Mouse (Mus musculus) heart, embryonic 11.5 days (tissue): ENCODE data around the gene Elovl7. TPM values are rescaled to one million over a fixed set of nuclear protein-coding genes. Genes with fewer than 3 reads are reported as not detected.

Experiments
- ATAC-seq: fragments of 200-750 bp; cut with Nextera tagmentation; replicated peaks from 2 replicates; pipeline ENCODE4 v1.8.0; 2017; ENCODE audit warnings: moderate library complexity; ENCODE audit not compliant: insufficient number of reproducible peaks, low FRiP score, low TSS enrichment
- H3K27ac ChIP-seq: fragments of 300-500 bp; sonication (generic); 2 replicates; pipeline ENCODE4 v1.5.1; 2014; ENCODE audit warnings: mild to moderate bottlenecking, low read depth, low read length
- H3K27me3 ChIP-seq: fragments of 300-500 bp; sonication (generic); 2 replicates; pipeline ENCODE4 v1.6.1; 2014; ENCODE audit warnings: mild to moderate bottlenecking, low read length, mixed read lengths; ENCODE audit not compliant: control insufficient read depth, insufficient read depth
- H3K36me3 ChIP-seq: fragments of 300-500 bp; sonication (generic); 2 replicates; pipeline ENCODE4 v1.6.1; 2014; ENCODE audit warnings: mild to moderate bottlenecking, low read length, moderate library complexity, mixed read lengths; ENCODE audit not compliant: control insufficient read depth, insufficient read depth
- H3K4me1 ChIP-seq: fragments of 300-500 bp; sonication (generic); 2 replicates; pipeline ENCODE4 v1.6.1; 2014; ENCODE audit warnings: low read length; ENCODE audit not compliant: control insufficient read depth, insufficient read depth
- H3K4me2 ChIP-seq: fragments of 300-500 bp; sonication (generic); 2 replicates; pipeline ENCODE4 v1.6.1; 2014; ENCODE audit warnings: mild to moderate bottlenecking, moderate library complexity
- H3K4me3 ChIP-seq: fragments of 300-500 bp; sonication (generic); 2 replicates; pipeline ENCODE4 v1.5.1; 2014; ENCODE audit warnings: low read depth, low read length
- H3K9ac ChIP-seq: fragments of 300-500 bp; sonication (generic); 2 replicates; pipeline ENCODE4 v1.6.1; 2014; ENCODE audit warnings: mild to moderate bottlenecking, low read depth, low read length, moderate library complexity
- H3K9me3 ChIP-seq: fragments of 300-500 bp; sonication (generic); replicated peaks from 2 replicates; pipeline ENCODE4 v1.6.1; 2016; ENCODE audit warnings: low read length; ENCODE audit not compliant: control insufficient read depth
- WGBS: fragments of 180-500 bp; shearing (Covaris S2); extraction: QIAGEN DNeasy Blood & Tissue Kit; methylation state at CpG from one replicate; pipeline ENCODE4 v1.1.7; 2014; ENCODE audit not compliant: insufficient replicate concordance; 5-methylcytosine and 5-hydroxymethylcytosine counted together
- polyA plus RNA-seq: library from polyadenylated mRNA; unstranded; fragments of >200 nt; fragmentation: Nextera tagmentation; extraction: Ambion mirVana; gene quantifications from 2 replicates; pipeline ENCODE4 v1.2.1, GENCODE M21; 2014

The Elovl7 gene
- polyA plus RNA-seq, 1 experiment from 2014 or later: 0.96 TPM

GRCm38 (mm10) chr13:108215231-108215780, 1.1 kb downstream of the Elovl7 start:
- ATAC-seq: no peak
- peaks cover 50% of the 10 kb centered on the region for H3K27me3 ChIP-seq
- 3% methylated on average over 12 of the region's 12 CpGs for WGBS
- peak overlapping the region; percentile 65 for H3K4me3 ChIP-seq
- H3K4me2 ChIP-seq: peak overlapping the region; percentile 93
- H3K4me1 ChIP-seq: peaks cover 7% of the 10 kb centered on the region; the same call in 1 of the 2 replicates
- H3K9ac ChIP-seq: no peak overlapping the region
- H3K9me3 ChIP-seq: no peaks in the 10 kb centered on the region
- no peaks in the 10 kb centered on the region for H3K36me3 ChIP-seq
- H3K27ac ChIP-seq: no peak overlapping the region

DNA sequence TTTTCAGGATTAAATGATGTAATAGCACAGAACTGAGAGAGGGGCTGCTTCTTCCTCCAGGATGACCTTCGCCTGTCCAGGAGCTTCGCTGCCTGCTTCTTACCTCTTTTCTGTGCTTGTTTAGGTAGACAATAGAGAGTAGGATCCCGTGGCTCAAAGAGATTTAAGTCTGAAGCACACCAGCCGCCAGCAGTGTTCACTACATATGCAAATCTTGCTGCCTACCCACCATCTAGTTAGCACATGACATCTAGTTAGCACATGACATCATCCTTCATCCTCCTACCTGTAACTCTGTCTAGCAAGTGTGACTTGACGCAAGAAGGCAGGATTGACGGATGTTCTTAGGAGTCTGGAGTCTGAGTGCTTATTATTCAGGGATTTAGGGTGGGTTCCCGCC, 5.6 kb downstream of the Elovl7 start:
- no peaks in the 10 kb centered on the region for H3K9me3 ChIP-seq
- peaks cover 7% of the 10 kb centered on the region; the same call in 1 of the 2 replicates for H3K4me1 ChIP-seq
- no peak for ATAC-seq
- no peak overlapping the region for H3K4me3 ChIP-seq
- H3K27ac ChIP-seq: no peak overlapping the region
- WGBS: 69% methylated on average over 7 of the region's 7 CpGs
- peaks cover 34% of the 10 kb centered on the region for H3K27me3 ChIP-seq
- H3K4me2 ChIP-seq: no peak overlapping the region
- no peaks in the 10 kb centered on the region for H3K36me3 ChIP-seq
- H3K9ac ChIP-seq: no peak overlapping the region

GRCm38 (mm10) chr13:108229191-108229590, 15.0 kb downstream of the Elovl7 start:
- Histone ChIP-seq H3K27ac (no peak overlapping the region), H3K9ac (no peak overlapping the region), H3K4me2 (no peak overlapping the region), H3K4me1 (no peaks in the 10 kb centered on the region), H3K9me3 (no peaks in the 10 kb centered on the region), H3K36me3 (no peaks in the 10 kb centered on the region), H3K4me3 (no peak overlapping the region), H3K27me3 (no peaks in the 10 kb centered on the region)
- no peak for ATAC-seq
- 53% methylated on average over 3 of the region's 3 CpGs for WGBS

DNA sequence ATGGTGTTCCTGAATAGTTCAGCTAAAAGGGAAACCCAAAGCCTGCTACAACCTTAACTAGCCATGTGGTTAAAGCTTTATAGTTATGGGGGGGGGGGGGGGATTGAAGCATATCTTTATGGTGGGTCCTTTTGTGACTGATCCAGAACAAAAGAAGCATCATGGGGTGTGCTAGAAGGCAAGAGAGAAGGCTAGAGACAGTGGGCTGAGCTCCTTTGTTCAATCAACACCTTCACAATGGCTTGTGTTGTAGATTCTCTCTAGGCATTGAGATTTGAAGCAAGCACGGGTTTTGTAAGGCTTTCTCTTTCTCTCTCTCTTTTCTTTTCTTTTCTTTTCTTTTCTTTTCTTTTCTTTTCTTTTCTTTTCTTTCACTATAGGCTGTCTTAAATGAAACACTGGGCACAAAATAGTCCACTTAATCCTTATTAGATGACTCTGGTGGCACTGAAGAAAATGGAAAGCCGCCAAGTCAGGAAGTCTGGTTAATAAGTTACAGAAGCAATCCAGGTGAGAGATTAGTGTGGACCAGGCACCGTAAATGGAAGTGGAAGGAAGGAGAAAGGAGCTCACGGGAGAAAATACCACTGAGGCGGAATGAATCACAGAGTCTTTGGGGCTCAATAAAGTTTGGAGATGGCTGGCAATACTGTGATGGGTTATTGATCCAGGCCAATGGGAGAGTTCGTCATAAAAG, 15.6 kb downstream of the Elovl7 start:
- Histone ChIP-seq H3K9me3 (no peaks in the 10 kb centered on the region), H3K4me2 (no peak overlapping the region), H3K27ac (no peak overlapping the region), H3K4me3 (no peak overlapping the region), H3K9ac (no peak overlapping the region), H3K27me3 (no peaks in the 10 kb centered on the region), H3K4me1 (no peaks in the 10 kb centered on the region), H3K36me3 (no peaks in the 10 kb centered on the region)
- no peak for ATAC-seq
- WGBS: 72% methylated on average over 6 of the region's 6 CpGs

DNA sequence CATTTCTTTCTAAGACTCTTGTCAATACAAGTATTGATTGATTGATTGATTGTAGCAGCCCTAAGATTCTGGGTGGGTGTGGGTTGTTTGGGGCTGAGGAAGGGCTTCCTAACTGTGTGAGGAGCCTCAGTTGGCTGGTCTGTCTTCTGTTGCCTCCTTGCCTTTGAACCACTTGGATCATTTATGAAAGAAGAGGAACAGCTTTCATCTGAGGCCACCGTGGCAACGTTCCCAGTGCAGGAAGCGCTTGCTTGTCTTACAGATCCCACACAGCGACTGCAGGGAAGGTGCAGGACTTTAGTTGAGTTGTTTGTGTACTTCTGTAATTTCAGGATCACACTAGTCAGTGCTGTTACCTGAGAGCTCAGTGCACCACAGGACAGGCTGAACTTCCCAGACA, 25.8 kb downstream of the Elovl7 start:
- Histone ChIP-seq H3K36me3 (no peaks in the 10 kb centered on the region), H3K27ac (no peak overlapping the region), H3K9ac (no peak overlapping the region), H3K9me3 (no peaks in the 10 kb centered on the region), H3K4me2 (no peak overlapping the region), H3K4me1 (no peaks in the 10 kb centered on the region), H3K4me3 (no peak overlapping the region), H3K27me3 (no peaks in the 10 kb centered on the region)
- WGBS: 52% methylated on average over 4 of the region's 4 CpGs
- no peak for ATAC-seq

- Histone ChIP-seq H3K4me2 (no peak overlapping the region), H3K4me3 (no peak overlapping the region), H3K9ac (no peak overlapping the region), H3K9me3 (no peaks in the 10 kb centered on the region), H3K27me3 (no peaks in the 10 kb centered on the region), H3K36me3 (no peaks in the 10 kb centered on the region), H3K27ac (no peak overlapping the region), H3K4me1 (no peaks in the 10 kb centered on the region)
- ATAC-seq: no peak
- WGBS: 55% methylated on average over 5 of the region's 5 CpGs
Measured at GRCm38 (mm10) chr13:108241715-108242114, 27.5 kb downstream of the Elovl7 start.

GRCm38 (mm10) chr13:108245086-108245697, 31.0 kb downstream of the Elovl7 start:
- H3K27ac ChIP-seq: no peak overlapping the region
- WGBS: 75% methylated on average over 11 of the region's 11 CpGs
- no peaks in the 10 kb centered on the region for H3K9me3 ChIP-seq
- no peak overlapping the region for H3K4me3 ChIP-seq
- H3K9ac ChIP-seq: no peak overlapping the region
- ATAC-seq: no peak
- no peaks in the 10 kb centered on the region for H3K36me3 ChIP-seq
- H3K4me2 ChIP-seq: no peak overlapping the region
- H3K4me1 ChIP-seq: no peaks in the 10 kb centered on the region
- H3K27me3 ChIP-seq: 0 out of 2 replicates have a peak, but pooled peaks cover 2% of the 10 kb centered on the region

DNA sequence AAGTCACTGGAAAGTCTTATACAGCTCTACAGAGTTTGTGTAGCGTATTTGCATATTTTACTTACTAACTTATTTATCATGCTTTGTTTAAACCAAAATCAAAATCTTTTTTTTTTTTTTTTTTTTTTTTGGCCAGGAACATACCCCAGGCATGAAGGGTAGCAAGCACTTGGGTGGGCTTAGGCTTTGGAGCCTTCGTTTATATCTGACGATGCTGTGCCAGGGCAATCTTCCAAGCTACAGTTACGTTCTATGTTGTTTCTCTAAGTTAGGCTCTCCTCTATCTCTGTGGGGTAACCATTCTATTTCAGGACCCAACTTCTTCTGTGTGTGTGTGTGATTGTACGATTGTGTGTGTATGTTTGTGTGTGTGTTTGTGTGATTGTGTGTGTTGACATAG, 36.9 kb downstream of the Elovl7 start:
- WGBS: 82% methylated on average over 5 of the region's 5 CpGs
- H3K27ac ChIP-seq: no peak overlapping the region
- H3K4me3 ChIP-seq: no peak overlapping the region
- ATAC-seq: no peak
- H3K9ac ChIP-seq: no peak overlapping the region
- H3K4me2 ChIP-seq: no peak overlapping the region
- no peaks in the 10 kb centered on the region for H3K36me3 ChIP-seq
- no peaks in the 10 kb centered on the region for H3K9me3 ChIP-seq
- H3K4me1 ChIP-seq: no peaks in the 10 kb centered on the region
- 0 out of 2 replicates have a peak, but pooled peaks cover 2% of the 10 kb centered on the region for H3K27me3 ChIP-seq
